Mouse (Mus musculus) lung, adult 2 months (tissue): ENCODE measurements around the gene Nup93. TPM values are rescaled to one million over a fixed set of nuclear protein-coding genes. Genes with fewer than 3 reads are reported as not detected.

Source experiments
- DNase-seq: peaks from one replicate; pipeline ENCODE4 v3.0.0; 2022
- H3K4me1 ChIP-seq: fragments of 200-500 bp; 2 replicates; pipeline ENCODE4 v1.6.1; 2011; ENCODE audit warnings: low read length; ENCODE audit not compliant: control insufficient read depth, insufficient read depth
- H3K4me3 ChIP-seq: fragments of 200-500 bp; replicated peaks from 2 replicates; pipeline ENCODE3; 2011; ENCODE audit warnings: low read depth, mild to moderate bottlenecking, control low read depth, low read length; ENCODE audit errors: extremely low read depth
- CTCF ChIP-seq: fragments of 200-500 bp; IDR thresholded peaks from 2 replicates; pipeline ENCODE4 v1.5.1; 2011; ENCODE audit warnings: mild to moderate bottlenecking, low read length, control low read depth; ENCODE audit not compliant: insufficient read depth
- POLR2A ChIP-seq: fragments of 200-500 bp; IDR thresholded peaks from 2 replicates; pipeline ENCODE4 v1.6.1; 2011; ENCODE audit warnings: low read depth, mild to moderate bottlenecking, control low read depth, low read length, borderline replicate concordance; ENCODE audit errors: extremely low read depth
- WGBS: fragments of 180-500 bp; shearing (Covaris S2); methylation state at CpG from one replicate; pipeline ENCODE4 v1.1.7; 2018; 5-methylcytosine and 5-hydroxymethylcytosine counted together
- polyA plus RNA-seq: library from polyadenylated mRNA; depleted of rRNA; stranded (reverse); fragments of >200 nt; gene quantifications from 2 replicates; pipeline ENCODE4 v1.2.3, GENCODE M21; 2012

Gene Nup93
- polyA plus RNA-seq, 1 experiment: 15.9 TPM

DNA sequence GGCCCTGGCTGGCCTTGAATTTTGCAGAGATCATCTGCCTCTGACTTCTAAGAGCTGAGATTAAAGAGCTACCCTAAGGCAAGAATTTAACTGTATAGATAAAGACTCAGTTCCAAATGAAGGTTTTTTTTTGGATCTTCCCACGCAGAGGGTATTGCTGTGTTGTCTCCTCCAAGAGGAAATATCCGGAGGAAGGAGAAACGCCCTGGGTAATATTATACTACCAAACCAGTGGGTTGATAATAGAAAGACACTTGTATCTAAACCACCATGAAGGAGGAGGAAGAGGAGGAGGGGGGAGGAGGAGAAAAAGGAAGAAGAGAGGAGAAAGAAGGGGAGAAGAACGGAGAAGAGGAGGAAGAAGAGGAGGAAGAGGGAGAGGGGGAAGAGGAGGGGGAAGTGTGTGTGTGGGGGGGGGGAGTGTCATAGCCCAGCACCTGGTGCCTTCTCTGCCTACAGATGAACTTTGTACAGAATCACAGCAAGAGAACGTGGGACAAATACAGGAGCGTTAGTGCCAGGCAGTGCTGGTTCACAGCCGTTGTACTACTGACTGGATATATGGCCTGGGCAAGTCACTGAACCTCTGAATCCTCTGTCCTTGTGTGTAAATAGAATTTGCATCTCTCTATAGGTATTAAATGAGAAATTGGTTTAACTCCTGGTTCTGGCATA is 36.5 kb upstream of the Nup93 start:
- 66% methylated on average over 7 of the region's 7 CpGs for WGBS
- TF ChIP-seq POLR2A: no peak
- no peak for TF ChIP-seq CTCF
- Histone ChIP-seq H3K4me1 (peaks cover 7% of the 10 kb centered on the region), H3K4me3 (no peak overlapping the region)
- no peak for DNase-seq

DNA sequence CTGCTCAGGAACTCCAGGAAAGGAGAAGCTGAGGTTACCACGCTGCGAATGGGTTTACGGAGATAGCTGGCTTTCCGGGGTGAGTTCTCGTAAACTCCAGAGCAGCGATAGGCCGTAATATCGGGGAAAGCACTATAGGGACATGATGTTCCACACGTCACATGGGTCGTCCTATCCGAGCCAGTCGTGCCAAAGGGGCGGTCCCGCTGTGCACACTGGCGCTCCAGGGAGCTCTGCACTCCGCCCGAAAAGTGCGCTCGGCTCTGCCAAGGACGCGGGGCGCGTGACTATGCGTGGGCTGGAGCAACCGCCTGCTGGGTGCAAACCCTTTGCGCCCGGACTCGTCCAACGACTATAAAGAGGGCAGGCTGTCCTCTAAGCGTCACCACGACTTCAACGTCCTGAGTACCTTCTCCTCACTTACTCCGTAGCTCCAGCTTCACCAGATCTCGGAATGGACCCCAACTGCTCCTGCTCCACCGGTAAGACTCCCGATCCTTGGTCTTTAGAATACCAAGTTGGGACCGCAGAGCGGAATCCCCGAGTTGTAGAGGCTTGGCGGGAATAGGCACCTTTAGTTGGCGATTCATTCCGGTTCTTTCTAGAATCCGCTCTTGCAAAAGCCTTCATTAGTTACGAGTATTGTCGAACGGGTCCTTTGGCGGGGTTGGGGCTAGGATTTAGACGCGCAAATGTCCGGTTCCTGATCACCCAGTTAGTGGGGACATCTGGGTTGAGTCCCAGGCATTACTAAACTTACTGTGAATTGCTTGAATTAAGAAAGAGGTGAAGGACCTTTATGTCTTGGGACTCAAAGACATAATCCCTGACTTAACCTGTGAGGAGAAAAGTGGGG is 35.3 kb upstream of the Nup93 start, which contains the start of gene Mt1:
Gene Mt1, plus strand, starts transcription at position 226 of the 856 bp plus-strand sequence.
- TF ChIP-seq POLR2A (peak; percentile 88; the same call in 1 of the 2 replicates), CTCF (no peak)
- peak; percentile 75 for DNase-seq
- WGBS: under 1% methylated on average over 50 of the region's 50 CpGs
- H3K4me3 ChIP-seq: peak within 1 kb of the TSS; percentile 64
- peaks cover 6% of the 10 kb centered on the region for H3K4me1 ChIP-seq

DNA sequence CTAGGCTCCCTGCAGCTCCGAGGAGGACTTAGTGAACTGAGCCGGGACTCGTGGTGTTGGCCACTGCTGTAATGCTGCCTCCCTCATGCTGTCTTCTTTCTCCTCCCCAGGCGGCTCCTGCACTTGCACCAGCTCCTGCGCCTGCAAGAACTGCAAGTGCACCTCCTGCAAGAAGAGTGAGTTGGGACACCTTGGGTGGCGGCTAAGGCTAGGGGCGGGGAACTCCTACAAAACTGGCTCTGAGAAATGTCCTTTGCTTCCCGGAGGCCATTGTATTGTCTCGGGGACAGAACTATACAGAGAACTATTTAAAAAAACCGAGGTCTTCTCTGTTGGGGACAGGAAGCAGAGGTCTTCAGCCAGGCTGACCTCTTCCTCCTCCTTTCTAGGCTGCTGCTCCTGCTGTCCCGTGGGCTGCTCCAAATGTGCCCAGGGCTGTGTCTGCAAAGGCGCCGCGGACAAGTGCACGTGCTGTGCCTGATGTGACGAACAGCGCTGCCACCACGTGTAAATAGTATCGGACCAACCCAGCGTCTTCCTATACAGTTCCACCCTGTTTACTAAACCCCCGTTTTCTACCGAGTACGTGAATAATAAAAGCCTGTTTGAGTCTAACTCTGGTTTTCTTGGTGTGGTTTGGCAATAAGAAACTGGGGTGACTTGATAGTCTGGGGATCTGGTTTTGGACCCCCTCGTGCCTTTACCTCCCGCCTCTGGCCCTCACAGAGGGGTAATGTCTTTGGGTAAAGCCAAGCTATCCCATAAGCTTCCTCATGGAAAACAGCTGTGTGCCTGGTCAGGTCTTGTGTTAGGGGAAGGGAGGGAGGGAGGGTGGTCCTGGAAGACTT is 34.4 kb upstream of the Nup93 start:
- Histone ChIP-seq H3K4me1 (peaks cover 6% of the 10 kb centered on the region), H3K4me3 (peak overlapping the region; percentile 64)
- TF ChIP-seq POLR2A (peak; percentile 27; the same call in 1 of the 2 replicates), CTCF (no peak)
- DNase-seq: peak; percentile 36
- WGBS: 6% methylated on average over 25 of the region's 25 CpGs

DNA sequence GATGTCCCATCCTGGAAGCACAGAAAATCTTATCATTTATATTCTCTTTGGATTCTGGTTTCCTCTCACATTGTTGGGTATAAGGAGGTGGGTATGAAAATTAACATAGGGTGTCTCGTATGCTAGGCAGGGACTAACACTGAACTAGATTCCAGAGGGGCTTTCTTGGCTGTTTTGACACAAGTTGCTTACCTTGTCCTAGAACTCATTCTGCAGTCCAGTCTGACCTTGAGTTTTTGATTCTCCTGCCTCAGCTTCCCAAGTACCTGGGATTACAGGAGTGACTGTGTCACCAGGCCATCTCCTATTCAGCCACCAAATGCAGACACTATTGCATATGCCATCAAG is 33.8 kb upstream of the Nup93 start:
- H3K4me1 ChIP-seq: peaks cover 6% of the 10 kb centered on the region
- no peak for DNase-seq
- TF ChIP-seq POLR2A (no peak), CTCF (no peak)
- 89% methylated on average over 1 of the region's 1 CpGs for WGBS
- H3K4me3 ChIP-seq: no peak overlapping the region

DNA sequence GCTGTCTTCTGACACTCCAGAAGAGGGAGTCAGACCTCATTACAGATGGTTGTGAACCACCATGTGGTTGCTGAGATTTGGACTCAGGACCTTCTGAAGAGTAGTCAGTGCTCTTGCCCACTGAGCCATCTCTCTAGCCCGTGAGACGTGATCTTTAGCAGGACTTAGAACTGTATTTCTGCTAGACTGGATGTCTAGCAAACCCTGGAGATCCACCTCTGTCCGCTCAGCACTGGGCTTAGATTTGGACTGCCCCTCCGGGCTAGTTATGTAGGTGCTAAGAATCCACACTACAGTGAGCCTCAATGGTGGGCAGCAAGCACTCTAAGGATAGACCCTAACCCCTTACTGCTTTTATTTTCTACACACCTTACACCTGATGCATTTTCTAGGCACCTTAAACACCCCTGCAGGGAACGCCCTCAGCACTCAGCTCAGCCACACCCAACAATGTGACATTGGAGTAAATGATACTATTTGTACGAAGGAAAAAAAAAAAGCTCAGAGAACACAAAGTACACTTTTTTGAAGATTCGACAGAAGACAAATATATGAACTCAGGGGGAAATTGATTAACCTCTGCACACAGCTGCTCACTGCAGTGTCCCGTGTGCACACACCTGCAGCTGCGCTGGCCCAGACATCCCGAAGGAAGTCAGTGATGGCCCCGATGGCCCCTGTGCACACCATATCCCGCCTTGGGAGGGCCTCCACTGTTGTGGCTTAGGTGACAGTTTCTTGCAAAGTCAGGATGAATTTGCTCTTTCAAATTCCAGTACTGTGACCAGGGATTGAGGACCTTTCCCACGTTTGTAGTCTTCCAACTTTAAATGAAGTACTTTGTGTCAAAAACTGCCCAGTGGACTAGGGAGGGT is 32.1 kb upstream of the Nup93 start:
- peaks cover 10% of the 10 kb centered on the region for H3K4me1 ChIP-seq
- no peak overlapping the region for H3K4me3 ChIP-seq
- 71% methylated on average over 13 of the region's 13 CpGs for WGBS
- no peak for TF ChIP-seq POLR2A
- no peak for TF ChIP-seq CTCF
- no peak for DNase-seq

DNA sequence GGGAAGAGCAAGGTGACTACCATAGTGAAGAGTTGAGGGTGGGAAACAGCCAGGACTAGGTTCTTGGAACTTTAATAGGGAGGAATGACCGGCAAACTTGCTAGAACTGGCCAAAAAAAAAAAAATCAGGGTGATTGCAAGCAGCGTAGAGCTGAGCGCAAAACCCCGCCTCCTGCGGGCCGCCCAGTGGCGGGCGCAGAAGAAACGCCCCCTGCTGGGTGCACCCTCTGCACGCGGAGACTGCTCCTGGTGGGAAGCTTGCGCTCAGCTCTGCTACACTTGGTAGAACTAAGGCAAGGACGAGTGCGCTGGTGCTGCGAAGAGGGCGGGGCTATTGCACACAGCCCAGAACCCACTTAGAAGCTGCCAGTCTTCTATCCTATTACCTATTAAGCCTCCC is 31.2 kb upstream of the Nup93 start:
- Histone ChIP-seq H3K4me1 (peaks cover 10% of the 10 kb centered on the region), H3K4me3 (peak overlapping the region; percentile 47)
- 0% methylated on average over 16 of the region's 16 CpGs for WGBS
- DNase-seq: peak; percentile 71
- no peak for TF ChIP-seq POLR2A
- TF ChIP-seq CTCF: peak; percentile 48

DNA sequence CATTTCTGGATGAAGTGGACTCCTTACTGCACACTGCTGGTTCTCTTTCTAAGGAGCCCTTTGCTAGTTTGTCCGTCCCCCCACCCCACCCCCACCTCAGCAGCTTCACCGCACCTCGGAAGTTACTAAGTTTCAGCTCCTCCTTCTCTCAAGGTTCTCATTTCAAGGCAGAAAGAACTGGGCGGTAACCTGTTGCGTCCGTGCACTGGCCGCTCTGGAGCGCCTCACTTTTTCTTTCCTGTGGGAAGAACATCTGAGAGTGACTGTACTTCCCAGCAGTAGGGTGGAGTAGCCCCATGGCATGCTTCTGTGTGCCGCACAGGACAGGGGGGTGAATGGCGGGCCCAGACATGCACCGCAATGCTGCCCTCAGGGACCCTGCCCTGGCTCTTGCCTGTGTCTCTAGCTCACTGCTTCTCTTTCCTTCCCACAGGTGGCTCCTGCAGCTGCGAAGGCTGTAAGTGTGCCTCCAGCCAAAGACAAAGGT is 30.0 kb upstream of the Nup93 start:
- 38% methylated on average over 12 of the region's 12 CpGs for WGBS
- no peak overlapping the region for H3K4me3 ChIP-seq
- no peak for DNase-seq
- TF ChIP-seq POLR2A (no peak), CTCF (no peak)
- H3K4me1 ChIP-seq: peaks cover 10% of the 10 kb centered on the region

DNA sequence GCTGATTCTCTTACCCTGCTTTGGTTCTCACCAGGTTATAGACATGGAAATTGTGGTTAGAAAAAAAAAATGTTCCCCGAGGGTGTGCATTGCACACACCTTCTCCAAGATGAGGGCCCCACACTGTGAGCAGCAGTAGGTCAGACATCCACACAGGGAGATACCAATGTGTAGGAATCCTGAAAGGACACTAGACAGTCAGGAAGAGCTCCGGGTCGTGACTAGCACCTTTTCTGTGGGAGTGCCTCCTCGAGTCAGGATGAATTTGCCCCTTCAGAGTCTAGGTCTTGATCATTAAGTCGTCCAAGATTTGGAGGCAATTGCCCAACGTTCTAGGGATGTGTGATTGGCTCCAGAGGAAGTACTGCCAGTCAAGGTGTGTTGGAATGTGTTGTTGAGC is 28.6 kb upstream of the Nup93 start:
- no peak for TF ChIP-seq POLR2A
- TF ChIP-seq CTCF: no peak
- Histone ChIP-seq H3K4me3 (no peak overlapping the region), H3K4me1 (peaks cover 4% of the 10 kb centered on the region)
- WGBS: 59% methylated on average over 6 of the region's 6 CpGs
- DNase-seq: no peak
